Mouse (Mus musculus) erythroblast, embryonic 14.5 days (primary cell): ENCODE results near the gene Acsl1. TPM values are rescaled to one million over a fixed set of nuclear protein-coding genes. Genes with fewer than 3 reads are reported as not detected.

ENCODE experiments used
- H3K27me3 ChIP-seq: 2 replicates; pipeline ENCODE4 v1.6.1; 2012; ENCODE audit warnings: inconsistent platforms; ENCODE audit not compliant: control insufficient read depth
- H3K36me3 ChIP-seq: 2 replicates; pipeline ENCODE4 v1.6.1; 2012; ENCODE audit warnings: mild to moderate bottlenecking, inconsistent platforms; ENCODE audit not compliant: control insufficient read depth
- H3K4me1 ChIP-seq: 2 replicates; pipeline ENCODE4 v1.6.1; 2012; ENCODE audit warnings: inconsistent platforms; ENCODE audit not compliant: control insufficient read depth
- H3K4me3 ChIP-seq: replicated peaks from 2 replicates; pipeline ENCODE3; 2012; ENCODE audit warnings: moderate library complexity, mild to moderate bottlenecking, inconsistent platforms
- H3K9me3 ChIP-seq: 2 replicates; pipeline ENCODE4 v1.6.1; 2012; ENCODE audit warnings: low read length, inconsistent platforms, mixed read lengths; ENCODE audit not compliant: control insufficient read depth
- GATA1 ChIP-seq: IDR thresholded peaks from 2 replicates; pipeline ENCODE4 v1.6.1; 2012; ENCODE audit warnings: low read length, inconsistent platforms, mixed read lengths
- TAL1 ChIP-seq: IDR thresholded peaks from 3 replicates; pipeline ENCODE4 v1.6.1; 2012; ENCODE audit warnings: low read length, inconsistent platforms, mixed read lengths
- polyA plus RNA-seq: library from polyadenylated mRNA; stranded (reverse); fragments of >175 nt; gene quantifications from 2 replicates; pipeline ENCODE4 v1.2.3, GENCODE M21; 2012

The Acsl1 gene
- 2.0 and 2.8 TPM in 2 replicates for polyA plus RNA-seq

- TF ChIP-seq TAL1 (no peak), GATA1 (no peak)
- peak within 1 kb of the TSS; percentile 97 for H3K4me3 ChIP-seq
- no peaks in the 10 kb centered on the region for H3K9me3 ChIP-seq
- H3K36me3 ChIP-seq: peaks cover 30% of the 10 kb centered on the region
- peaks cover 54% of the 10 kb centered on the region for H3K4me1 ChIP-seq
- no peaks in the 10 kb centered on the region for H3K27me3 ChIP-seq
These were observed at the start of gene Acsl1 for GRCm38 (mm10) chr8:46470792-46471781. Acsl1 (plus strand) TSS chr8:46471037.

- Histone ChIP-seq H3K9me3 (no peaks in the 10 kb centered on the region), H3K4me1 (no peaks in the 10 kb centered on the region), H3K27me3 (no peaks in the 10 kb centered on the region), H3K4me3 (no peak overlapping the region), H3K36me3 (no peaks in the 10 kb centered on the region)
- TF ChIP-seq GATA1 (no peak), TAL1 (no peak)
These were observed 49.3 kb upstream of the Acsl1 start for GRCm38 (mm10) chr8:46421515-46421914.

GRCm38 (mm10) chr8:46427940-46428339 lies 42.9 kb upstream of the Acsl1 start:
- Histone ChIP-seq H3K36me3 (no peaks in the 10 kb centered on the region), H3K27me3 (no peaks in the 10 kb centered on the region), H3K4me1 (no peaks in the 10 kb centered on the region), H3K9me3 (no peaks in the 10 kb centered on the region), H3K4me3 (no peak overlapping the region)
- TF ChIP-seq TAL1: no peak
- TF ChIP-seq GATA1: no peak

- TF ChIP-seq TAL1 (no peak), GATA1 (no peak)
- Histone ChIP-seq H3K36me3 (no peaks in the 10 kb centered on the region), H3K9me3 (no peaks in the 10 kb centered on the region), H3K4me1 (no peaks in the 10 kb centered on the region), H3K4me3 (no peak overlapping the region), H3K27me3 (no peaks in the 10 kb centered on the region)
These were observed 41.0 kb upstream of the Acsl1 start for GRCm38 (mm10) chr8:46429871-46430270.

GRCm38 (mm10) chr8:46431921-46432320 lies 38.9 kb upstream of the Acsl1 start:
- no peaks in the 10 kb centered on the region for H3K9me3 ChIP-seq
- H3K4me3 ChIP-seq: no peak overlapping the region
- TF ChIP-seq TAL1 (no peak), GATA1 (no peak)
- H3K4me1 ChIP-seq: no peaks in the 10 kb centered on the region
- H3K36me3 ChIP-seq: no peaks in the 10 kb centered on the region
- H3K27me3 ChIP-seq: no peaks in the 10 kb centered on the region

GRCm38 (mm10) chr8:46432581-46432980 lies 38.3 kb upstream of the Acsl1 start:
- Histone ChIP-seq H3K36me3 (no peaks in the 10 kb centered on the region), H3K9me3 (no peaks in the 10 kb centered on the region)

GRCm38 (mm10) chr8:46433656-46434055 lies 37.2 kb upstream of the Acsl1 start:
- Histone ChIP-seq H3K9me3 (no peaks in the 10 kb centered on the region), H3K4me1 (no peaks in the 10 kb centered on the region)
- TF ChIP-seq TAL1 (no peak), GATA1 (no peak)

More at GRCm38 (mm10) chr8:46432581-46432980, 38.3 kb upstream of the Acsl1 start:
- TF ChIP-seq GATA1 (no peak), TAL1 (no peak)
- H3K4me3 ChIP-seq: no peak overlapping the region
- H3K27me3 ChIP-seq: no peaks in the 10 kb centered on the region
- no peaks in the 10 kb centered on the region for H3K4me1 ChIP-seq

GRCm38 (mm10) chr8:46438491-46438890 lies 32.3 kb upstream of the Acsl1 start:
- H3K36me3 ChIP-seq: no peaks in the 10 kb centered on the region

More at GRCm38 (mm10) chr8:46433656-46434055, 37.2 kb upstream of the Acsl1 start:
- Histone ChIP-seq H3K27me3 (no peaks in the 10 kb centered on the region), H3K4me3 (no peak overlapping the region), H3K36me3 (no peaks in the 10 kb centered on the region)

GRCm38 (mm10) chr8:46445964-46446915 lies 24.6 kb upstream of the Acsl1 start:
- no peak overlapping the region for H3K4me3 ChIP-seq
- peaks cover 10% of the 10 kb centered on the region for H3K4me1 ChIP-seq
- TF ChIP-seq GATA1: no peak
- TF ChIP-seq TAL1: no peak

More at GRCm38 (mm10) chr8:46438491-46438890, 32.3 kb upstream of the Acsl1 start:
- H3K4me3 ChIP-seq: no peak overlapping the region
- TF ChIP-seq TAL1 (no peak), GATA1 (no peak)
- no peaks in the 10 kb centered on the region for H3K27me3 ChIP-seq
- no peaks in the 10 kb centered on the region for H3K9me3 ChIP-seq
- peaks cover 5% of the 10 kb centered on the region for H3K4me1 ChIP-seq

More at GRCm38 (mm10) chr8:46445964-46446915, 24.6 kb upstream of the Acsl1 start:
- Histone ChIP-seq H3K9me3 (no peaks in the 10 kb centered on the region), H3K27me3 (no peaks in the 10 kb centered on the region), H3K36me3 (no peaks in the 10 kb centered on the region)
